Mouse (Mus musculus) forebrain, embryonic 14.5 days (tissue): ENCODE measurements around the gene Mall. TPM values are rescaled to one million over a fixed set of nuclear protein-coding genes. Genes with fewer than 3 reads are reported as not detected.

Experiments used
- ATAC-seq: fragments of 200-750 bp; cut with Nextera tagmentation; 2 replicates; pipeline ENCODE4 v1.8.0; 2017; ENCODE audit warnings: mild to moderate bottlenecking, moderate library complexity
- DNase-seq: peaks from one replicate; pipeline ENCODE4 v3.0.0-alpha.2; 2015; ENCODE audit warnings: low spot score
- H3K27ac ChIP-seq: fragments of 300-500 bp; sonication (generic); 2 replicates; pipeline ENCODE4 v1.5.1; 2014; ENCODE audit warnings: low read depth, mild to moderate bottlenecking, control low read depth, low read length, moderate library complexity
- H3K27me3 ChIP-seq: fragments of 300-500 bp; sonication (generic); replicated peaks from 2 replicates; pipeline ENCODE4 v1.6.1; 2014; ENCODE audit warnings: low read length, control low read depth, mixed read lengths; ENCODE audit not compliant: control insufficient read depth, insufficient read depth
- H3K36me3 ChIP-seq: fragments of 300-500 bp; sonication (generic); 2 replicates; pipeline ENCODE4 v1.6.1; 2014; ENCODE audit warnings: low read length, control low read depth; ENCODE audit not compliant: control insufficient read depth, insufficient read depth
- H3K4me1 ChIP-seq: fragments of 300-500 bp; sonication (generic); 2 replicates; pipeline ENCODE4 v1.6.1; 2014; ENCODE audit warnings: antibody characterized with exemption, low read length, control low read depth; ENCODE audit not compliant: control insufficient read depth, insufficient read depth
- H3K4me2 ChIP-seq: fragments of 300-500 bp; sonication (generic); 2 replicates; pipeline ENCODE4 v1.6.1; 2014; ENCODE audit warnings: mild to moderate bottlenecking, control low read depth, low read length
- H3K4me3 ChIP-seq: fragments of 300-500 bp; sonication (generic); 2 replicates; pipeline ENCODE4 v1.5.1; 2014; ENCODE audit warnings: low read depth, low read length, control low read depth
- H3K9ac ChIP-seq: fragments of 300-500 bp; sonication (generic); 2 replicates; pipeline ENCODE4 v1.6.1; 2014; ENCODE audit warnings: mild to moderate bottlenecking, low read length, control low read depth, moderate library complexity
- H3K9me3 ChIP-seq: fragments of 300-500 bp; sonication (generic); replicated peaks from 2 replicates; pipeline ENCODE4 v1.6.1; 2016; ENCODE audit warnings: low read length, control low read depth, mixed read lengths; ENCODE audit not compliant: control insufficient read depth
- WGBS: fragments of 180-500 bp; shearing (Covaris S2); extraction: QIAGEN DNeasy Blood & Tissue Kit; methylation state at CpG from one replicate; pipeline ENCODE4 v1.1.7; 2014; 5-methylcytosine and 5-hydroxymethylcytosine counted together
- polyA plus RNA-seq: library from polyadenylated mRNA; unstranded; fragments of >200 nt; fragmentation: Nextera tagmentation; extraction: Ambion mirVana; gene quantifications from 2 replicates; pipeline ENCODE4 v1.2.1, GENCODE M21; 2014

The Mall gene
- polyA plus RNA-seq: 0.71 and 1.0 TPM in 2 replicates

DNA sequence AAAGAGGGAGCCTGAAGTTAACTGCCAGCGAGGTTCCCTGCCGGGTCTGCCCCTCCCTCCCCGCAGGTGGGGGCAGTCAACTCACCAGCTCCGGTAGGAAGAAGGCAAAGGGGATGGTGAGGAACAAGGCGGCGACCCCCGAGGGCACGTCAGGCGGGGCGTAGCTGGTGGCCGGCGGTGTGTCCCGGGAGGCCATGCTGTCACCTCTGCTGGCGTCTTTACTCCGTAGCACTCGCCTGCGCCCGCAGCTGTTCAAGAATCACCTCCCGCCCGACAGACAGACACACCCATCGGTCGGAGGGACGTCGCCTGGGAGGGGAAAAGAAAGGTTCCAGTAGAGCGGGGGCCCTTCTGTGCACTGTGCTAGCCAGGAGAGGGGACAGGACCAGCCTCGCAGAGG is at the start of gene Mall:
Mall (minus strand) TSS at position 262 of the 400 bp plus-strand sequence.
- Histone ChIP-seq H3K27ac (no peak within 1 kb of the TSS), H3K36me3 (no peaks in the 10 kb centered on the region), H3K27me3 (no peaks in the 10 kb centered on the region; the same call in 1 of the 2 replicates), H3K4me1 (no peaks in the 10 kb centered on the region), H3K4me2 (peak within 1 kb of the TSS; percentile 23; the same call in 1 of the 2 replicates), H3K9me3 (no peaks in the 10 kb centered on the region), H3K9ac (no peak within 1 kb of the TSS), H3K4me3 (no peak within 1 kb of the TSS)
- ATAC-seq (no peak), DNase-seq (no peak)
- WGBS: under 1% methylated on average over 26 of the region's 26 CpGs

GRCm38 (mm10) chr2:127778451-127778850 is 48.7 kb upstream of the Mall start:
- H3K9ac ChIP-seq: no peak overlapping the region
- H3K36me3 ChIP-seq: peaks cover 31% of the 10 kb centered on the region
- H3K27me3 ChIP-seq: no peaks in the 10 kb centered on the region
- no peaks in the 10 kb centered on the region for H3K9me3 ChIP-seq
- 92% methylated on average over 5 of the region's 5 CpGs for WGBS
- no peak for DNase-seq
- no peak overlapping the region for H3K4me2 ChIP-seq
- H3K4me3 ChIP-seq: no peak overlapping the region
- H3K4me1 ChIP-seq: 0 out of 2 replicates have a peak, but pooled peaks cover 4% of the 10 kb centered on the region
- no peak overlapping the region for H3K27ac ChIP-seq
- no peak for ATAC-seq

DNA sequence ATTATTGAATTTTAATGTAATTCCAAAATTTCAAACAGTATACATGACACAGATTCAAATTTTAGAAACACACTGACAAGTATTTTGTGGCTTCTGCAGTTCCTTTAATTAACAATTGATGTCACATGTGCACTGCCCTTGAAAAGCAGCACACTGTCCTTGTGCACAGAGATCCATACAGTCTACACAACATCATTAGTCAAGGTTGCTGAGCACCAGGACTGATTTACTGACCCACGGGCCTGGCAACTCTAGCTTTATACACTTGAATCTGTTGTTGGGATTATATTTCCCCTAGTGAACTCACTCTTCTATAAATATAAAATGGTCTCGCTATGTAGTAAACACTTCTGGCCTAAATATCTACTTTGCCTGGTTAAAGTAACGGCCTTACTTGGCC is 45.3 kb upstream of the Mall start:
- Histone ChIP-seq H3K9me3 (no peaks in the 10 kb centered on the region), H3K27ac (no peak overlapping the region), H3K4me1 (0 out of 2 replicates have a peak, but pooled peaks cover 4% of the 10 kb centered on the region), H3K9ac (no peak overlapping the region), H3K4me3 (no peak overlapping the region), H3K27me3 (no peaks in the 10 kb centered on the region), H3K4me2 (no peak overlapping the region), H3K36me3 (peaks cover 43% of the 10 kb centered on the region)
- WGBS: 54% methylated on average over 3 of the region's 3 CpGs
- ATAC-seq (peak; percentile 42; the same call in 1 of the 2 replicates), DNase-seq (no peak)

GRCm38 (mm10) chr2:127774578-127774941 is 44.8 kb upstream of the Mall start:
- peaks cover 46% of the 10 kb centered on the region for H3K36me3 ChIP-seq
- 0 out of 2 replicates have a peak, but pooled peaks cover 4% of the 10 kb centered on the region for H3K4me1 ChIP-seq
- 0% methylated on average over 1 of the region's 1 CpGs for WGBS
- peak overlapping the region; percentile 55; the same call in 1 of the 2 replicates for H3K27ac ChIP-seq
- H3K9ac ChIP-seq: no peak overlapping the region
- H3K4me2 ChIP-seq: no peak overlapping the region
- ATAC-seq (peak; percentile 40; the same call in 1 of the 2 replicates), DNase-seq (peak; percentile 13)
- no peaks in the 10 kb centered on the region for H3K9me3 ChIP-seq
- H3K27me3 ChIP-seq: no peaks in the 10 kb centered on the region
- H3K4me3 ChIP-seq: no peak overlapping the region

GRCm38 (mm10) chr2:127773938-127774577 is 44.3 kb upstream of the Mall start:
- peak; percentile 18 for DNase-seq
- peak; percentile 63 for ATAC-seq

DNA sequence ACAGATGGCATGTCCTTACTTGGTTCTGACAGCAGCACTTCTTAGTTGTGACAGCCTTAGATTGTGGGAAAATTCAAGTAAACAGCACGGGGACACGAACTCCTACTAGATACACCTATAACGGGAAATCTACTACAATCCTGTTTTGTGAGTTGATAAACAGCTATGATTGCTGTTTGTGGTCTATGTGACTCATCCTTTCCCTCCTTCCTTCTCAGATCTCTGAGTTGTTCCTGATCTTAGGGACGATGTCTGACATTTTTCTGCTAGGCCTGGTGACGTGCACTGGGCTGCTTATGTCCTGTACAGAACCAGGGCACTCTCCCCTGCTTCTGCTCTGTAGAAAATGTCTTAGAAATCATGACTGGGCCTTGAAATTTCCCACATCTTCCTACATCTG is 31.9 kb upstream of the Mall start:
- WGBS: 95% methylated on average over 5 of the region's 5 CpGs
- DNase-seq (no peak), ATAC-seq (no peak)
- no peaks in the 10 kb centered on the region for H3K9me3 ChIP-seq
- H3K27me3 ChIP-seq: no peaks in the 10 kb centered on the region
- H3K36me3 ChIP-seq: peaks cover 47% of the 10 kb centered on the region
- H3K9ac ChIP-seq: no peak overlapping the region
- H3K4me3 ChIP-seq: no peak overlapping the region
- H3K4me1 ChIP-seq: no peaks in the 10 kb centered on the region
- H3K4me2 ChIP-seq: no peak overlapping the region
- H3K27ac ChIP-seq: no peak overlapping the region

More at GRCm38 (mm10) chr2:127773938-127774577, 44.3 kb upstream of the Mall start:
- WGBS: 25% methylated on average over 15 of the region's 15 CpGs
- H3K4me1 ChIP-seq: 0 out of 2 replicates have a peak, but pooled peaks cover 4% of the 10 kb centered on the region
- peak overlapping the region; percentile 43 for H3K9ac ChIP-seq
- H3K9me3 ChIP-seq: no peaks in the 10 kb centered on the region
- H3K36me3 ChIP-seq: peaks cover 45% of the 10 kb centered on the region
- H3K4me3 ChIP-seq: no peak overlapping the region
- no peaks in the 10 kb centered on the region for H3K27me3 ChIP-seq
- peak overlapping the region; percentile 24; the same call in 1 of the 2 replicates for H3K4me2 ChIP-seq
- peak overlapping the region; percentile 55; the same call in 1 of the 2 replicates for H3K27ac ChIP-seq

DNA sequence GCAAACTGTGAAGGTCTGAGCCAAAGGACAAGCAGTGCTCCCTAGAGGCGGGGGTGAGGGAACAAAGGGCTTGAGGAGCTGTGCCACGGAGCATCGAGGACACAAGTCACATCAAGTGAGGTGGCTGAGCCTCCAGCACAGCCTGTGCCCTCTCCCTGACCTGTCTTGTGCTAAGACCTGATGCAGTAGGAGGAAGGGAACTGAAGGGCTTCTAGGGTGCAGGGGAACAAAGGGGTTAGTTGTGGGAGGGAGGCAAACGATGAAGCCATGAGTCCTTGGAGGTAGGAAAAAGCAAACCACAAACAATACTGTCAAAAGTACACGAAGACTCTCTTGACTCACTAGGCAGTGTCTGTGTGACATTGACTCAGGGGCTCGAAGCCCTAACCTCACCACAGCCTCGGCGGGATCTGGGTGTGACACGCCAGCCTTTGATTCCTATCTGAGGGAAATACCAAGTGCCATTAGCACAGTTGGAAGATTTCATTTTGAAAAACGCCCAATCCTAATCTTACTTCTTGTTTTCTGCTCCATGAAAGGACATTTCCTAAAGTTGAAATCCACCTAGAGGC is 30.8 kb upstream of the Mall start:
- no peak overlapping the region for H3K27ac ChIP-seq
- no peaks in the 10 kb centered on the region for H3K4me1 ChIP-seq
- no peaks in the 10 kb centered on the region for H3K9me3 ChIP-seq
- no peak overlapping the region for H3K9ac ChIP-seq
- no peak overlapping the region for H3K4me2 ChIP-seq
- 80% methylated on average over 10 of the region's 10 CpGs for WGBS
- H3K27me3 ChIP-seq: no peaks in the 10 kb centered on the region
- DNase-seq: no peak
- no peak overlapping the region for H3K4me3 ChIP-seq
- no peak for ATAC-seq
- peaks cover 44% of the 10 kb centered on the region for H3K36me3 ChIP-seq

DNA sequence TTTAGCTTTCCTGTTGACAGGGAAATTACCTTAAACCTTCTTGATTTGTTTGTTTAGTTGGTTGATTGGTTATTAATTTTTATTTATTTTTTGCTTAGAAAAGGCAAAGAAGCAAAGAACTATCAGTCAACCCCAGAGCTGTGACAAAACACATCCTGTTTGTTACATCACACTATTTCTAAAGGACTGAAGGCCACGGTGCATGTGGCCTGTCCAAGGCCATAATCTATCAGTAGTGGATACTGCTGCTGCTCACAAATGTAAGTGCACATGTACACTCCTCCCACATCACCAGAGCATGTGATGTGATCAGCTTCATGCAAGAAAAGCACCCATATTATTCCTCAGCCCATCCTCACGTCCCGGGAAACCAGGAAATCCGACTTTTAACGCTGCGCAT is 30.3 kb upstream of the Mall start:
- no peak for ATAC-seq
- no peak overlapping the region for H3K4me3 ChIP-seq
- no peaks in the 10 kb centered on the region for H3K27me3 ChIP-seq
- no peak overlapping the region for H3K9ac ChIP-seq
- WGBS: 95% methylated on average over 6 of the region's 6 CpGs
- DNase-seq: no peak
- H3K27ac ChIP-seq: no peak overlapping the region
- no peaks in the 10 kb centered on the region for H3K9me3 ChIP-seq
- H3K36me3 ChIP-seq: peaks cover 42% of the 10 kb centered on the region
- no peak overlapping the region for H3K4me2 ChIP-seq
- H3K4me1 ChIP-seq: no peaks in the 10 kb centered on the region
